In genomic region chr6:145967693-145968092, GRCm38 (mm10) we compare ENCODE assay signal across 13 mouse cellular contexts. TPM values are rescaled to one million over a fixed set of nuclear protein-coding genes. Genes with fewer than 3 reads are reported as not detected.
DNase-seq lines count a peak whose midpoint lies in the region; ATAC-seq and TF ChIP-seq lines count a peak whose summit lies in the region.
"Had no signal": no experiment of that assay in that cellular context is flagged by ENCODE, and none has a peak within 500 bp of the region (broad histone marks: within the 10 kb centered on the region; RNA-seq: fewer than 3 reads in every experiment).

No protein-coding gene starts in this region.

- TF ChIP-seq POLR2A in embryonic fibroblast, embryonic 13.5 days (IDR thresholded peaks at IDR 0.05; ENCODE audit: low read depth, low read length): no peak
- TF ChIP-seq POLR2A in cerebellum, adult 2 months (IDR thresholded peaks at IDR 0.05; ENCODE audit: borderline replicate concordance, insufficient read depth, low read length): no peak

- 0 out of 2 replicates have a peak, but pooled peaks have one; percentile 33 for ATAC-seq in heart, embryonic 15.5 days (replicated peaks; ENCODE audit: insufficient number of reproducible peaks, insufficient read depth, low FRiP score, low read depth)
- ATAC-seq in midbrain, embryonic 11.5 days (ENCODE audit: low FRiP score): no peak
- ATAC-seq in midbrain, embryonic 15.5 days (replicated peaks): no peak
- ATAC-seq in stomach, embryonic 16.5 days (ENCODE audit: insufficient read depth, low FRiP score): no peak
- ATAC-seq: forebrain, embryonic 13.5 days; inflammation-experienced regulatory T-cells, adult 6 months; liver, embryonic 12.5 days had no signal

- no peaks in the 10 kb centered on the region for H3K36me3 ChIP-seq in heart, embryonic 15.5 days
- no peaks in the 10 kb centered on the region for H3K36me3 ChIP-seq in midbrain, embryonic 11.5 days (ENCODE audit: control insufficient read depth, insufficient read depth, low read length)
- no peaks in the 10 kb centered on the region for H3K36me3 ChIP-seq in midbrain, embryonic 15.5 days (replicated peaks)
- no peaks in the 10 kb centered on the region for H3K36me3 ChIP-seq in stomach, embryonic 16.5 days (ENCODE audit: control insufficient read depth, insufficient read depth, low read length)
- H3K36me3 ChIP-seq: liver, embryonic 12.5 days had no signal

- no peaks in the 10 kb centered on the region for H3K27me3 ChIP-seq in heart, embryonic 15.5 days
- H3K27me3 ChIP-seq in midbrain, embryonic 11.5 days (ENCODE audit: control insufficient read depth, insufficient read depth, low read length): no peaks in the 10 kb centered on the region
- H3K27me3 ChIP-seq in midbrain, embryonic 15.5 days (replicated peaks): no peaks in the 10 kb centered on the region
- H3K27me3 ChIP-seq in stomach, embryonic 16.5 days (ENCODE audit: control insufficient read depth, insufficient read depth, low read length): no peaks in the 10 kb centered on the region
- H3K27me3 ChIP-seq in cerebellum, adult 2 months (ENCODE audit: control insufficient read depth, insufficient read depth, low read length): no peaks in the 10 kb centered on the region
- H3K27me3 ChIP-seq: forebrain, embryonic 13.5 days; liver, embryonic 12.5 days had no signal

- no peak overlapping the region for H3K4me3 ChIP-seq in heart, embryonic 15.5 days
- no peak overlapping the region for H3K4me3 ChIP-seq in midbrain, embryonic 11.5 days (ENCODE audit: low read depth, low read length)
- no peak overlapping the region for H3K4me3 ChIP-seq in midbrain, embryonic 15.5 days
- no peak overlapping the region for H3K4me3 ChIP-seq in embryonic fibroblast, embryonic 13.5 days (ENCODE audit: insufficient read depth, low read length)
- no peak overlapping the region for H3K4me3 ChIP-seq in stomach, embryonic 16.5 days (replicated peaks; ENCODE audit: low read length)
- H3K4me3 ChIP-seq in cerebellum, adult 2 months (replicated peaks; ENCODE audit: insufficient read depth, low read depth, low read length): no peak overlapping the region
- H3K4me3 ChIP-seq: forebrain, embryonic 13.5 days; liver, embryonic 12.5 days had no signal

- H3K9me3 ChIP-seq in heart, embryonic 15.5 days (replicated peaks): no peaks in the 10 kb centered on the region
- no peaks in the 10 kb centered on the region for H3K9me3 ChIP-seq in midbrain, embryonic 11.5 days (ENCODE audit: control insufficient read depth, low read length)
- H3K9me3 ChIP-seq in midbrain, embryonic 15.5 days: no peaks in the 10 kb centered on the region
- H3K9me3 ChIP-seq in stomach, embryonic 16.5 days (replicated peaks; ENCODE audit: control insufficient read depth, low read length): no peaks in the 10 kb centered on the region
- H3K9me3 ChIP-seq: forebrain, embryonic 13.5 days; liver, embryonic 12.5 days had no signal

- peak overlapping the region; percentile 74 for H3K27ac ChIP-seq in heart, embryonic 15.5 days
- no peak overlapping the region for H3K27ac ChIP-seq in midbrain, embryonic 11.5 days (ENCODE audit: low read depth, low read length)
- H3K27ac ChIP-seq in midbrain, embryonic 15.5 days: no peak overlapping the region
- peak overlapping the region; percentile 90 for H3K27ac ChIP-seq in embryonic fibroblast, embryonic 13.5 days (ENCODE audit: insufficient read depth, low read length)
- peak overlapping the region; percentile 59 for H3K27ac ChIP-seq in stomach, embryonic 16.5 days (ENCODE audit: low read length)
- no peak overlapping the region for H3K27ac ChIP-seq in cerebellum, adult 2 months (ENCODE audit: insufficient read depth, low read length)
- H3K27ac ChIP-seq: forebrain, embryonic 13.5 days; kidney, postnatal 0 days; liver, embryonic 12.5 days had no signal

- WGBS in heart, embryonic 15.5 days: 34% methylated on average over 8 of the region's 8 CpGs
- 81% methylated on average over 8 of the region's 8 CpGs for whole genome bisulfite sequencing in midbrain, embryonic 11.5 days
- WGBS in midbrain, embryonic 15.5 days: 80% methylated on average over 8 of the region's 8 CpGs
- 60% methylated on average over 8 of the region's 8 CpGs for WGBS in stomach, embryonic 16.5 days
- WGBS in cerebellum, adult 2 months: 64% methylated on average over 8 of the region's 8 CpGs

- H3K9ac ChIP-seq in heart, embryonic 15.5 days: no peak overlapping the region
- H3K9ac ChIP-seq in midbrain, embryonic 11.5 days (ENCODE audit: low read length): no peak overlapping the region
- no peak overlapping the region for H3K9ac ChIP-seq in midbrain, embryonic 15.5 days
- H3K9ac ChIP-seq in stomach, embryonic 16.5 days (ENCODE audit: low read length): no peak overlapping the region
- H3K9ac ChIP-seq: forebrain, embryonic 13.5 days; liver, embryonic 12.5 days had no signal

- DNase-seq in heart, adult 11 months: no peak
- peak; percentile 79 for DNase-seq in midbrain, embryonic 11.5 days (ENCODE audit: low spot score, missing footprints)
- no peak for DNase-seq in cerebellum, adult 2 months
- DNase-seq: right cerebral cortex, postnatal 4 days; thymus, postnatal 25 days had no signal

- no peak for TF ChIP-seq CTCF in embryonic fibroblast, embryonic 13.5 days (IDR thresholded peaks at IDR 0.05; ENCODE audit: borderline replicate concordance, insufficient read depth, low read length)
- TF ChIP-seq CTCF in cerebellum, adult 2 months (IDR thresholded peaks at IDR 0.05; ENCODE audit: borderline replicate concordance, insufficient read depth, low read depth, low read length): no peak

- H3K4me1 ChIP-seq in heart, embryonic 15.5 days (replicated peaks): peaks cover 46% of the 10 kb centered on the region
- H3K4me1 ChIP-seq in midbrain, embryonic 11.5 days (ENCODE audit: control insufficient read depth, insufficient read depth, low read length): no peaks in the 10 kb centered on the region
- H3K4me1 ChIP-seq in midbrain, embryonic 15.5 days: 0 out of 2 replicates have a peak, but pooled peaks cover 4% of the 10 kb centered on the region
- H3K4me1 ChIP-seq in embryonic fibroblast, embryonic 13.5 days (ENCODE audit: control insufficient read depth, insufficient read depth, low read length): peaks cover 9% of the 10 kb centered on the region
- H3K4me1 ChIP-seq in stomach, embryonic 16.5 days (ENCODE audit: control insufficient read depth, insufficient read depth, low read length): no peaks in the 10 kb centered on the region
- no peaks in the 10 kb centered on the region; the same call in 1 of the 2 replicates for H3K4me1 ChIP-seq in cerebellum, adult 2 months (ENCODE audit: control insufficient read depth, insufficient read depth, low read length)
- H3K4me1 ChIP-seq: forebrain, embryonic 13.5 days; liver, embryonic 12.5 days had no signal

- H3K4me2 ChIP-seq in heart, embryonic 15.5 days: no peak overlapping the region
- H3K4me2 ChIP-seq in midbrain, embryonic 11.5 days: no peak overlapping the region
- no peak overlapping the region for H3K4me2 ChIP-seq in midbrain, embryonic 15.5 days
- H3K4me2 ChIP-seq in stomach, embryonic 16.5 days (ENCODE audit: low read depth, low read length): no peak overlapping the region
- H3K4me2 ChIP-seq: forebrain, embryonic 13.5 days; liver, embryonic 12.5 days had no signal

RNA-seq across cellular contexts. Expression of gene Sspn, which starts 36.3 kb away (rescaled TPM):
- 62.2 and 71.4 TPM in 2 replicates for polyA plus RNA-seq in heart, embryonic 15.5 days (2015; fragmentation: Nextera tagmentation; extraction: Ambion mirVana)
- polyA plus RNA-seq in midbrain, embryonic 11.5 days (2014; fragmentation: Nextera tagmentation; extraction: Ambion mirVana): 2.6 and 3.1 TPM in 2 replicates
- 4.3 and 4.5 TPM in 2 replicates for polyA plus RNA-seq in midbrain, embryonic 15.5 days (2015; fragmentation: Nextera tagmentation; extraction: Ambion mirVana)
- polyA plus RNA-seq in embryonic fibroblast, embryonic 13.5 days (2011; ENCODE audit: insufficient read length, low read depth, missing spikeins): 19.1 and 25.0 TPM in 2 replicates
- polyA plus RNA-seq in stomach, embryonic 16.5 days (2015; fragmentation: Nextera tagmentation; extraction: Ambion mirVana): 15.5 and 17.5 TPM in 2 replicates
- 6.4 and 7.1 TPM in 2 replicates for polyA plus RNA-seq in cerebellum, adult 2 months (2012; rRNA removed)

Comparison
In these comparisons a context has a peak if more than half of its experiments do, and no peak if none do; other contexts are left out.
1. H3K27ac ChIP-seq: peak in heart, embryonic 15.5 days (single experiment), embryonic fibroblast, embryonic 13.5 days (single experiment) and stomach, embryonic 16.5 days (single experiment); none in midbrain, embryonic 11.5 days (single experiment), midbrain, embryonic 15.5 days (single experiment) and cerebellum, adult 2 months (single experiment).